Mouse (Mus musculus) lung, embryonic 14.5 days (tissue): ENCODE data around the gene Ghrhr. TPM values are rescaled to one million over a fixed set of nuclear protein-coding genes. Genes with fewer than 3 reads are reported as not detected.

Source experiments
- ATAC-seq: fragments of 200-750 bp; cut with Nextera tagmentation; 2 replicates; pipeline ENCODE4 v1.8.0; 2017; ENCODE audit warnings: mild to moderate bottlenecking, moderate TSS enrichment, moderate library complexity; ENCODE audit not compliant: insufficient read depth
- DNase-seq: peaks from one replicate; pipeline ENCODE4 v3.0.0-alpha.2; 2015
- H3K27ac ChIP-seq: fragments of 300-500 bp; sonication (generic); 2 replicates; pipeline ENCODE4 v1.5.1; 2014; ENCODE audit warnings: low read depth, mild to moderate bottlenecking, moderate library complexity
- H3K27me3 ChIP-seq: fragments of 300-500 bp; sonication (generic); 2 replicates; pipeline ENCODE4 v1.6.1; 2014; ENCODE audit warnings: low read length, control low read depth; ENCODE audit not compliant: insufficient read depth
- H3K36me3 ChIP-seq: fragments of 300-500 bp; sonication (generic); 2 replicates; pipeline ENCODE4 v1.6.1; 2014; ENCODE audit warnings: control low read depth; ENCODE audit not compliant: insufficient read depth
- H3K4me1 ChIP-seq: fragments of 300-500 bp; sonication (generic); 2 replicates; pipeline ENCODE4 v1.6.1; 2014; ENCODE audit warnings: antibody characterized with exemption, control low read depth; ENCODE audit not compliant: insufficient read depth
- H3K4me2 ChIP-seq: fragments of 300-500 bp; sonication (generic); 2 replicates; pipeline ENCODE4 v1.6.1; 2014; ENCODE audit warnings: mild to moderate bottlenecking
- H3K4me3 ChIP-seq: fragments of 300-500 bp; sonication (generic); 2 replicates; pipeline ENCODE4 v1.5.1; 2014; ENCODE audit warnings: low read depth, low read length
- H3K9ac ChIP-seq: fragments of 300-500 bp; sonication (generic); 2 replicates; pipeline ENCODE4 v1.6.1; 2014
- H3K9me3 ChIP-seq: fragments of 300-500 bp; sonication (generic); 2 replicates; pipeline ENCODE4 v1.6.1; 2016; ENCODE audit warnings: low read depth, low read length, control low read depth
- CTCF ChIP-seq: IDR thresholded peaks from 2 replicates; pipeline ENCODE4 v1.5.1; 2016; ENCODE audit warnings: antibody characterized with exemption, low read depth
- WGBS: fragments of 180-500 bp; shearing (Covaris S2); extraction: QIAGEN DNeasy Blood & Tissue Kit; methylation state at CpG from one replicate; pipeline ENCODE4 v1.1.7; 2014; 5-methylcytosine and 5-hydroxymethylcytosine counted together
- polyA plus RNA-seq: library from polyadenylated mRNA; unstranded; fragments of >200 nt; fragmentation: Nextera tagmentation; extraction: Ambion mirVana; gene quantifications from 2 replicates; pipeline ENCODE4 v1.2.1, GENCODE M21; 2014

Gene Ghrhr
- polyA plus RNA-seq, 1 experiment from 2014 or later, result not detected

GRCm38 (mm10) chr6:55344291-55345016 lies 31.6 kb upstream of the Ghrhr start:
- Histone ChIP-seq H3K4me1 (peaks cover 24% of the 10 kb centered on the region), H3K4me2 (no peak overlapping the region), H3K4me3 (no peak overlapping the region), H3K27ac (no peak overlapping the region), H3K9me3 (no peaks in the 10 kb centered on the region), H3K27me3 (no peaks in the 10 kb centered on the region), H3K36me3 (no peaks in the 10 kb centered on the region), H3K9ac (no peak overlapping the region)
- DNase-seq (no peak), ATAC-seq (no peak)
- 66% methylated on average over 9 of the region's 9 CpGs for WGBS
- no peak for TF ChIP-seq CTCF

DNA sequence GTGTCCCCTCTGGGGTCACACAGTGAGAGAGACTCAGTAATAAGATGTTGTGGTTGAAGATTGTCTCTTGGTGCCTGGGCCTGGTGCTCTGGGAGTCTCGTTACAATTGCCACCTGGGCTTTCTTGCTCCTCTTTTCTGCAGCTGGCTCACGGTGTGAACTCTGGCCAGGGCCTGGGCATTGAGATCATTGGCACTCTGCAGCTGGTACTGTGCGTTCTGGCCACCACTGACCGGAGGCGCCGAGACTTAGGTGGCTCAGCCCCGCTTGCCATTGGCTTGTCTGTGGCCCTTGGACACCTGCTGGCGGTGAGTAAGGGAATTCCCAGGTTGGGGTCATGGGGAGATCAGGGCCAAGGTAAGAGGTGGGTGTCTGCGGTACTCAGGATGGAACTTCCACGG lies 30.8 kb upstream of the Ghrhr start:
- no peaks in the 10 kb centered on the region for H3K9me3 ChIP-seq
- H3K9ac ChIP-seq, result no peak overlapping the region
- TF ChIP-seq CTCF, result no peak
- DNase-seq, result no peak
- H3K4me2 ChIP-seq, result no peak overlapping the region
- H3K4me1 ChIP-seq, result peaks cover 23% of the 10 kb centered on the region
- no peak for ATAC-seq
- no peaks in the 10 kb centered on the region for H3K36me3 ChIP-seq
- H3K27me3 ChIP-seq, result no peaks in the 10 kb centered on the region
- H3K27ac ChIP-seq, result no peak overlapping the region
- 86% methylated on average over 10 of the region's 10 CpGs for WGBS
- H3K4me3 ChIP-seq, result no peak overlapping the region

GRCm38 (mm10) chr6:55346491-55346890 lies 29.6 kb upstream of the Ghrhr start:
- H3K4me3 ChIP-seq, result no peak overlapping the region
- H3K9me3 ChIP-seq, result no peaks in the 10 kb centered on the region
- TF ChIP-seq CTCF, result no peak
- DNase-seq, result no peak
- peaks cover 11% of the 10 kb centered on the region for H3K4me1 ChIP-seq
- no peak overlapping the region for H3K4me2 ChIP-seq
- H3K27ac ChIP-seq, result no peak overlapping the region
- WGBS, result 77% methylated on average over 7 of the region's 7 CpGs
- ATAC-seq, result no peak
- no peak overlapping the region for H3K9ac ChIP-seq
- no peaks in the 10 kb centered on the region for H3K36me3 ChIP-seq
- no peaks in the 10 kb centered on the region for H3K27me3 ChIP-seq

DNA sequence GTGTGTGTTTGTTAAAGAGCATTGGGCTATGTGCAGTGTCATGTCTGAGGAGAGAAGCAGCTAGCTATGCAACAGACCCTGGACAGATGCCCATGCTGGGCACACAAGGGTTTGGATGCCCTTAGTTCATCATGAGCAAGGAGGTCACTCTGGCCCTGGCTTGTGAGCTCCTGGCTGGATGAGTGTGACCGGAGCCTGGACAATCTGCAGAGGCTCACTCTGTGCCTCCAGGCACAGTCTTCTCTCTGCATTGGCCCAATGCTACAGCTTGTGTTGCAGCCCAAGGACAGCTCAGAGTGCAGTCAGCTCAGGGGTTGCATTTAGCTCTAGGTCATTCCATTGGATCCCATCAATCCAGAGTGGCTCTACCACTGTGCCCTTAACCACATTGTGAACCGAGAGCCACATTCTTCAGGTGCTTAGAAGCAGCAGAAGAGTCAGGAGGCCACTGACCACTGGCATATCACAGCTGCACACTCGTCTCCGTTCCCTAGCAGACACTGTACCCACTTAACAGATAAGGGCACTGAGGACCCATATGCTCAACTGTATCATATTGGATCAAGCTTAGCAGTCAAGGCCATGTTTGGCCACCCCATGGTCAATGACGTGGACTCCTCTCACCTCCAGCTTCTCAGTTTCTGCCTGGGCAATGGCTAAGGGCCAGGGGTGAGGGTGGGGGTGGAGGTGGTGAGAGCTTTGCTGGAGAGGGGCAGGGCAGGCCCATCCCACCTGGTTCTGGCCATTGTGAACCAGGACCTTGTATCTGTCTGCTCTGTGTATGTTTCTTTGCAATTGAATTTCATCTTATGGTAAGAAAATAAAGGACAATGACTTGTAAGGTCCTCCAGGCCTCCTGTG lies 28.2 kb upstream of the Ghrhr start:
- Histone ChIP-seq H3K9me3 (no peaks in the 10 kb centered on the region), H3K4me1 (peaks cover 1% of the 10 kb centered on the region; the same call in 1 of the 2 replicates), H3K27me3 (no peaks in the 10 kb centered on the region), H3K36me3 (no peaks in the 10 kb centered on the region), H3K27ac (no peak overlapping the region), H3K4me3 (no peak overlapping the region), H3K4me2 (no peak overlapping the region), H3K9ac (no peak overlapping the region)
- no peak for ATAC-seq
- no peak for TF ChIP-seq CTCF
- WGBS, result 84% methylated on average over 5 of the region's 5 CpGs
- no peak for DNase-seq

DNA sequence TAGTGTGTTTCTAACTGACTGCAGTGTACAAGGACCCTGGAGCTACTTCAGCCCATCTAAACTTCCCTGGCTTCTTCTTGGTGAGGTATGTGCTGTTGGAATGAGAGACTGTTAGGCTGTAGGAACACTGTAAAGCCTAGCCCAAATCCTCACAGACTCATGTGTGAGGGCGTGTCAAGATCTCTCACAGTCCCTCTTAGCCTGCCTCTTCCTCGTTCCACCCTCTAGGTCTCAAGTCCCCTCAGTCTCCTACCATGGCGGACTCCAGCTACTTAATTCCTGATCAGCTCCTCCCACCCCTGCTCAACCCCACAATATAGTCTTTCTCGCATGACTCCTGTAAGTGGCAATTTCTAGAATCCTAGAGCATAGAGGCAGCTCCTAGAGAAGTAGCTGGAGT lies 26.9 kb upstream of the Ghrhr start:
- WGBS, result 74% methylated on average over 4 of the region's 4 CpGs
- Histone ChIP-seq H3K9ac (no peak overlapping the region), H3K27ac (no peak overlapping the region), H3K4me1 (no peaks in the 10 kb centered on the region), H3K4me3 (no peak overlapping the region), H3K27me3 (no peaks in the 10 kb centered on the region), H3K36me3 (no peaks in the 10 kb centered on the region), H3K4me2 (no peak overlapping the region), H3K9me3 (no peaks in the 10 kb centered on the region)
- no peak for TF ChIP-seq CTCF
- ATAC-seq, result no peak
- DNase-seq, result no peak

DNA sequence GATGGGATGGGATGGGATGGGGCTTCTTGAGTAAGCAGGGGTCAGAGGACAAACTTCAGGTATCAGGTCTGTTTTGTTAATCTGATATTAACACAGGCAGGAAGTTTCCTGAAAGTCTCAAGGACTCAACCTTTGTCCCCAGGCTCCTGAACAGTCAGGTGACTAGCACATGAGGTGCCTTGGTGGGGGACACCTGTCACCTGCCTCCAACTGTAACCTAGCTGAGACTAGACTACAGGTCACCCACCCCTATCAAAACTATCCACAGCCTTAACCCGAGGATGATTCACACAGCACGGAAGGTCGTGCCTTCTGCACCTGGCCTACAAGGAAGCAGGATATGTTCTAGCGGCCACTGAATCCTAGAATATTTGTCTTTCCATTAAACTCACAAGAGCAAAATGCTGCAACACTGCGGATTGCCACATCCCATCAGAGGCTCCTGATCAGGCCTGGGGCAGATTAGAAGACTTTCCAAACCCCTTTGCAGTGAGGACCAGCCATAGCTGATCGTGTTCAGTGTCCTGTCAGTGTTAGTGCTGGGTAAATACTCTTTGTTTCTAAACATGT lies 25.6 kb upstream of the Ghrhr start:
- WGBS, result 89% methylated on average over 6 of the region's 6 CpGs
- H3K4me2 ChIP-seq, result no peak overlapping the region
- no peak for TF ChIP-seq CTCF
- no peak overlapping the region for H3K4me3 ChIP-seq
- no peaks in the 10 kb centered on the region for H3K9me3 ChIP-seq
- H3K27me3 ChIP-seq, result no peaks in the 10 kb centered on the region
- no peak for ATAC-seq
- no peak overlapping the region for H3K9ac ChIP-seq
- no peak overlapping the region for H3K27ac ChIP-seq
- H3K4me1 ChIP-seq, result peaks cover under 1% of the 10 kb centered on the region; the same call in 1 of the 2 replicates
- no peak for DNase-seq
- no peaks in the 10 kb centered on the region for H3K36me3 ChIP-seq

GRCm38 (mm10) chr6:55351712-55352111 lies 24.4 kb upstream of the Ghrhr start:
- Histone ChIP-seq H3K27me3 (no peaks in the 10 kb centered on the region), H3K4me2 (no peak overlapping the region), H3K9me3 (no peaks in the 10 kb centered on the region), H3K4me3 (no peak overlapping the region), H3K36me3 (no peaks in the 10 kb centered on the region), H3K9ac (no peak overlapping the region), H3K4me1 (peaks cover 11% of the 10 kb centered on the region; the same call in 1 of the 2 replicates), H3K27ac (no peak overlapping the region)
- TF ChIP-seq CTCF, result no peak
- 50% methylated on average over 7 of the region's 7 CpGs for WGBS
- DNase-seq, result no peak
- ATAC-seq, result no peak
